Mouse (Mus musculus) left cerebral cortex, adult 18-20 months (tissue): Measurements from ENCODE around the gene Foxo1. TPM values are rescaled to one million over a fixed set of nuclear protein-coding genes. Genes with fewer than 3 reads are reported as not detected.

Source experiments
- DNase-seq, 2 experiments: peaks; one replicate each; pipeline ENCODE4 v3.0.0; 2021 to 2022; ENCODE audit warnings: low spot score in 2 of 2, mixed read lengths in 1 of 2
- total RNA-seq, 2 experiments: library from RNA; stranded (reverse); gene quantifications; 2 replicates each; pipeline ENCODE4 v1.2.3; 2021

Foxo1 gene
- total RNA-seq, 2 experiments from 2014 or later: 10.0 to 12.9 TPM

DNA sequence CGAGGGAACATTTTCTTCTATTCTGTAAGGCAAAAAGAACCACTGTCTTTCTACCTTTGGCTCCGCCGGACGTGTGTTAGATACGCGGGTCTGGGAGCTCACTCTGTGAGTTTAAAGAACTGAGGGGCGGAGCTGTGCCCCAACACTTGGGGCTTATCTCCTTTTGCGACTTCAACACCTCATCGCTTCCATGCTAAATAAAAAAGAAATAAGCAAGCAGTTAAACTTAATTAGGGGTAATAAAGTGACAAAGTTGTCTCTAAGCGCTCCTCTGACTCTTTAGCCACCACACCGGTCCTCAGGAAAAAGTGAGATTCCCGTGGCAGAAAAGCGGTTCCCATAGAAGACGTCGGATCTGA is 864 bp upstream of the Foxo1 start:
- DNase-seq: no peak

DNA sequence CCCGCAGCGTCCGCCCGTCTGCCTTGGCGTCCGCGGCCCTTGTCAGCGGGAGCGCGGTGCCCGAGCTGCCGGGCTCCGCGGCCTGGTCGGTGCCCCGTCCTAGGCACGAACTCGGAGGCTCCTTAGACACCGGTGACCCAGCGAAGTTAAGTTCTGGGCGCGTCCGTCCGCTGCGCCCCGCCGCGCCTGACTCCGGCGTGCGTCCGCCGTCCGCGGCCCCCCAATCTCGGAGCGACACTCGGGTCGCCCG is 276 bp downstream of the Foxo1 start:
- DNase-seq: no peak

DNA sequence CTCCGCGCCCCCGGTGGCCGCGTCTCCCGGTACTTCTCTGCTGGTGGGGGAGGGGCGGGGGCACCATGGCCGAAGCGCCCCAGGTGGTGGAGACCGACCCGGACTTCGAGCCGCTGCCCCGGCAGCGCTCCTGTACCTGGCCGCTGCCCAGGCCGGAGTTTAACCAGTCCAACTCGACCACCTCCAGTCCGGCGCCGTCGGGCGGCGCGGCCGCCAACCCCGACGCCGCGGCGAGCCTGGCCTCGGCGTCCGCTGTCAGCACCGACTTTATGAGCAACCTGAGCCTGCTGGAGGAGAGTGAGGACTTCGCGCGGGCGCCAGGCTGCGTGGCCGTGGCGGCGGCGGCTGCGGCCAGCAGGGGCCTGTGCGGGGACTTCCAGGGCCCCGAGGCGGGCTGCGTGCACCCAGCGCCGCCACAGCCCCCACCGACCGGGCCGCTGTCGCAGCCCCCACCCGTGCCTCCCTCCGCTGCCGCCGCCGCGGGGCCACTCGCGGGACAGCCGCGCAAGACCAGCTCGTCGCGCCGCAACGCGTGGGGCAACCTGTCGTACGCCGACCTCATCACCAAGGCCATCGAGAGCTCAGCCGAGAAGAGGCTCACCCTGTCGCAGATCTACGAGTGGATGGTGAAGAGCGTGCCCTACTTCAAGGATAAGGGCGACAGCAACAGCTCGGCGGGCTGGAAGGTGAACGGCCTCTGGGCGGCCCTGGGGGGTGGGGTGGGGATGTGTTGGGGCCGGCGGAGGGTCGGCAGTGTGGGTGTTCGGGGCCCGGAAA is 789 bp downstream of the Foxo1 start:
- DNase-seq: peak; percentile 5 to 6

DNA sequence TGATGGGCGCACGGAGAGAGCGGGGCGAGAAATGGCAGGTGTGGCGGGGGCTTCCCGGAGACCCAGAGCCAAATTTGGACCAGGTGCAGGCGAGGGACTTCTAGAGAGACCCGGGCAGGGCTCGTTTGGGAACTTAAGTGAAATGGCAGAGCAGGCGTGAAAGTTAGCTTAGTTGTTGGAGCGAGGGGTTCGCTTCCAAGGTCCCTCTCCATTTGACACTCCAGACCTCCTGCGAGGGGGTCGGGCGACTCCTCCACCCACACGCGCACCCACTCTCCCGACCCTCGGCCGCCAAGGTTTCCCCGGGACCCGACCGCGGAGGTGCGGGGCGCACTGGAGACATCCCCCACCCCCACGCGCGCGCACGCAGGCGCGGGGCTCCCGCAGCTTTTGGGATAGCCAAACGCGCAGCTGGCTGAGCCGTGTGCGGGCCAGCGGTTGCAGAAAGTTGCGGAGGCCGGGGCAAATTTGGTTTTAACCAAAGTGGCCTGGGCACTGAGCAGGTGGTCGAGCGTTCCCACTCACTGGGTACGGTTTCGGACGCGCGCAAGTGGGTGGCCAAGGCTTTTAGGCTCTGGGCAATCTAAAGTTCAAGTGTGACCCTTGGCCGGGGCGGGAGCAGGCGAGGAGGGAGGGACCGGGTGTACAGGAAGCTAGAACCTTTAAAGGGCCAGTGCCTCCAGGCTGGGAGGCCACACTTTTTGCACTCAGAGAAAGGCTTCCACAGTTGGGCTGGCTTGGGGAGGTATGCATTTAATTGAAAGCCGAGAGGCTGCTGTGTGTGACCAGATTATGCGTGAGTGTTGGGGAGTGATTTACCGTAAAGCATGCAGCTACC is 1.6 kb downstream of the Foxo1 start:
- DNase-seq: peak; percentile 19 to 25

DNA sequence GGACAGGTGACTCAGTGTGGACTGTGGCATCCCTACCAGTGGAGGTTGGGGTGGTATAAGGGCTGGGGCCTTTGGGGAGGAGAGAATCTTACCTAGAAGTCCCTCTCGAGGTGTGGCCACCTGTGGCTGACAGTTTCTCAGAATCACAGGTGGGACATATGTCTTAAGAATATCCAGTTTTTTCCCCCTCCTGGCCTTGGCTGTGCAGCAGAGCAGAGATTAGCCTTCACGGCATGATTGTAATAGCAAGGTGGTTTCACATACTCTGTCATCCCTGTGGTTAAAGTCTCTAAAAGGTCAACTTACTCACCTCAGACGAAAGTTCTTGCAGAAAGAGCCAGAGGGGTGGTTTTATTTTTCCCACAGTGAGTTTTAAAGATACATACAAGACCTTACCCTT is 2.4 kb downstream of the Foxo1 start:
- DNase-seq: no peak

DNA sequence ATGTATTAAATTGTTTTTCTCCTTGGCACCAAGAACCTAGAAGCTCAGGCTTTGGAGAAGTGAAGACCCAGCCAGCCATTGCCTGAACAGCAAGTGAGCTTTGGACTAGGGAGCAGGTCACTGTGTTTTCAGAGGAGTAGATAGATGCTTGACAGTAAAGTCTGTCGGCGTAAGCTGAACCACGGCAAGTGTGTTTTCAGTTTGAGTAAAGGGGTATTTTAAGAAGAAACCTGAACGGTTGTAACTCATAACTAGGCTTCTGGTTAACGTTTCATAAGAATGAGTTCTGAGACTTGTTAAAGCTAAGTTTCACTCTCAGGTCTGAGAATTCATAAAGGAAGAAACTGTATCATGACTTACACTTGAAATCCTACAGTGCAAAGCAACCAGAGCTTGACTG is 3.2 kb downstream of the Foxo1 start:
- DNase-seq: no peak

DNA sequence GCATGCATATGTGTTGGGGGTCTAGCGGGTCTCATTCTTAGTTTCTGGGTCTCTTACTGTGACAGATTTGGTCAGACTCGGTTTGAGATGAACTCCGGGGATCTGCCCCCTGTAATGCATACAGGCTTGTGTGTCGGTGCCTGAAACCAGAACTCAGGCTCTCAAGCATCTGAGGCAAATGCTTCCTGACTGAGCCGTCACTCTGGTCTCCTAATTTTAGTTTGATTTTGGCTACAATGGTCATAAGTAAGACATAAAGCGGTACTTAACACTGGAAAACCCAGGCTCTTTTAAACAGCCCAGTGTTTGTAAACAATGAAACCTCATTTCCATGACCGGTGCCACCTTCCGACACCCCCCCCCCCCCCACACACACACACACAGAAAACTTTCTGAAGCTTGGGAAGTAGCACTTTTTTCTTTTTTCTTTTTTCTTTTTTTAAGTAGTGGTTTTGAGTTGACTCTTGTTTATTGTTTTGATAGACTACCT is 4.3 kb downstream of the Foxo1 start:
- no peak for DNase-seq

DNA sequence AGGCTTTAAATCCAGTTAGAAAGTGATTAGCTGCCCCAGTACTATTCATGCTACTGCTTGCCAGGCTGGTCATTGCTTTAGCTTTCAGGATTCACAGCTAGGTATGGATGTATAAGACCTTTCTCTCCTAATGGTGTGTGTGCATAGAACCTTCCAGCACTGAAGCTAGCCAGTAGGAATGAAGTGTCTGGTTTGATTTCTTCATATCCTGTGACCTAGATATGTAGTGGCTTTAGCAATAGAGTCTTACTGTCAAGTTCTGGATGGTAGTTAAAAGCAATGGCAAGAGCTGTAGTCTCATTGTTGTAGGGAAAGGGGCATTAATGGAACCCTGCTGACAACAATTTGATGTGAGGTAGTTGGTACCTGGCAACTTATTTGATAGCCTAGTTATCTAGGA is 6.3 kb downstream of the Foxo1 start:
- DNase-seq: no peak

DNA sequence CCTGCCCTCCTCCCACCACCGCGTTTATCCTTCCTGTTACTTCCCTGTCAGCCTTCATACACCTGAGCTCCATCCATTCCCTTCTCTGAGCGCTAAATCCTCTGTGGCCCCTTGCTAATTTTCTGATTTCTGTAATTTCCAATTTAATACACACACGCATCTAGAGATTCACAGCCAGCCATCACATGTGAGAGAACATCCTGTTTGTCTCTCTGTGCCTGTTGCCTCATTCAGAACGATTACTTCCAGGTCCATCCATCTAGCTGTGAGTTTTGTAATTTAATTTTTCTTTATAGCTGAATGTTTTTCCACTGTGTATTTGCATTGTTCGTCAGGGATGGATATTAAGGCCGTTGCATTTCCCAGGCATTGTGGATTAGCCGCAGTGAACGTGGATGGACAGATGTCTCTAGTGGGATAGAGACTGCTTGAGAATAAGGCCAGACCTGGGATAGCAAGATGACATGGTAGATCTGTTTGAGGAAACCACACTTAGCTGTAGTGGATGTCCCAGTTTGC is 7.0 kb downstream of the Foxo1 start:
- DNase-seq: no peak

DNA sequence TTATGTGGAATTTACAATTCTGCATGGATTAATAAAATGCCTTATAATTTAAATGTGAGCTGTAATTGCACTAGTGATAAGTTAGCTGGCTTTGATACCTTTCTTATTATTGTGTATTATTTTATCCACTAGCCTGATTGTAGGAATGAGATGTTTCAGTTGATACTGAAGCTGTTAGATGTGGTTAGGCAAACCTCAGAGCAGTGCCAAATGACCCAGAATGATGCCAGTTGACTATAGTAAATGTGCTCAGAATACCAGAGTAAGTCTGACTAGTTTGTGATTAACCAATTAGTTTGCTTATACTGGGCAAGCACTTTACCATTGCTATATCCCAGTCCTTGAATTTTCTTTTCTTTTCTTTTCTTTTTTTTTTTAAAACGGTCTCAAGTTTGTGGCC is 12.5 kb downstream of the Foxo1 start:
- DNase-seq: no peak

DNA sequence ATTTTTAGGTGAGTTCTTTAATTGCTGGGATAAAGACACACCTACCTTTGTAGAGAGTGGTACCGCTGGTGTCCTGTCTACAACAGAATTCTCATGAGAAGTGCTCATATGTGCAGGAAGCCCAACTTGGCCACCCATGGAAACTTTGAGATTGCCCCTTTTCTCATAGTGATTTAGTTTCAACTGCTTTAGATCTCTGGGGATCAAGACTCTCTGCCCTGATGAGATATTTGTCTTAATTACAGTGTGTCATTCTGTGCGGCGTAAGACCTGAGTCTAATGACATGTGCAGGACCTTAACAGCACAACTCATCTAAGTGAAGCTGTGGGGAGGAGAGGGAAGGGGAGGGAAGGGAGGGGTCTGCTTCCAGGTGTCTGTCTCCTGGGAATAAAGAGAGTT is 13.7 kb downstream of the Foxo1 start:
- DNase-seq: no peak

DNA sequence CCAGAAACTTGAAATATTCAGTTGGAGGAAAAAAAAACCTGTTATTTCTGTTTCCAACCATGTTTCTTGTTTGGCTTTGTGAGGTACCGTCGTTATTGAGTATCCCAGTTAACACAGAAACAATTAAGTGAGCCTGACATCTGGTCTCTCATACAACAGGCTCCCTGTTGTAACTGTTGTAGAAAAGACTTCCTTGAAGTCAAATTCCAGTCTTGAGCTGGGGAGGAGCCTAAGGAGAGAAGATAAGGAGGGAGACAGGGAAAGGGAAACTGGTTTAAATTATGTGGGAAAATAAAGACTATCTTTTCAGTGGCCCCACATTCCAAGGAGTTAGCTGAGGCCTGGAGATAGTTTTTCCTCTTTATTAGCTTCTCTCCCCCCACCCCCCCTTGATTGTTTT is 14.2 kb downstream of the Foxo1 start:
- DNase-seq: no peak

DNA sequence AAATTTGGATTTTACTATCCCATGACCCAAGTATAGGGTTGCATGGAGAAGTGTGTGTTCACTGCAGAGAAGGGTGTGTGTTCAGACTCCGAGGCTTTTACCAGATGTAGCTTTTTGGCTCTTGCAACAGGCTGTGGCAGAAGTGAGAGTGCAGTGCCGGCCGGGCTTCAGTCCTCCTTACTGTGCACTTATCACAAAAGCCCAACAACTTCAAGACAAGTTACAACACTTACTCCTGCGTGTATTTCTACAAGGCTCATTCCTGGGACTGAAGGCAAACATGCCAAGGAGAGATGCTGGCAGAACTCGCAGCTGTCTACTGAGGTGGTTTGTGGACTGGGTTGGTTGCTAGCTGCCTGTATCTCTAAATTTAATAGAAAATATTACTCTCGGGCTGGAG is 15.4 kb downstream of the Foxo1 start:
- DNase-seq: no peak

DNA sequence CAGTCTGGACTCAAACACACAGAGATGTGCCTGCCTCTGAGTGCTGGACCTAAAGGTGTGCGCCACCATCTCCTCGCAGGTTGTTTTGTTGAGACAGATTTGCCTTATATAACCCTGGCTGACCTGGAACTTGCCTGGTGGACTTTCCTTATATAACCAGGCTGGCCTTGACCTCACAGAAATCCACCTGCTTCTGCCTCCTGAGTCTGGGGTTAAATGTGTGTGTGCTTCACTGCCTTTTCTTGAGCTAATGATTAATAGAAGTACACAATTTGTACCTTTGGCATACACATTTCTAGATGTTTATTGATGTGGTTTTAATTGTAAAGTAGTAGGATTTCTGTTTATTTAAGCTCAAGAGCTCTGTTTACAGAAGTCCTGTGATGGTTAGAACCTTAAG is 22.7 kb downstream of the Foxo1 start:
- no peak for DNase-seq

DNA sequence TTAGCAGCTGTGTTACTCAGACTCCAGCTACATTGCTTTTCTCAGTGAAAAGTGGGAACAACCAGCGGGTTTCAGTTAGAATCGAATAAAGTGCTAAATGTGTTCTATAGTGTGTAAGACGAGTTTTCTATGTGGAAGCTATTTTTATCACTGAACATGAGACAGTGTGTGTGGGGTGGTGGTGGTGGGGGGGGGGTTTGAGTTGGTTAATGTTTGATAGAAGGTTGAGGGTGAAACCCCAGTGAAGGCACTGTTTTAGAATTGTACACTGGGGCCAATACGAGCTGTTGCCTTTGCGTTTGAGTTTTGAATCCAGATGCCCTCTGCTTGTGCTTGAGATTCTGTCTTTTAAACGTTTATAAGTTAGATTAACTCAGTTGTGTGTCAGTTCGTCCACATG is 24.4 kb downstream of the Foxo1 start:
- DNase-seq: no peak

DNA sequence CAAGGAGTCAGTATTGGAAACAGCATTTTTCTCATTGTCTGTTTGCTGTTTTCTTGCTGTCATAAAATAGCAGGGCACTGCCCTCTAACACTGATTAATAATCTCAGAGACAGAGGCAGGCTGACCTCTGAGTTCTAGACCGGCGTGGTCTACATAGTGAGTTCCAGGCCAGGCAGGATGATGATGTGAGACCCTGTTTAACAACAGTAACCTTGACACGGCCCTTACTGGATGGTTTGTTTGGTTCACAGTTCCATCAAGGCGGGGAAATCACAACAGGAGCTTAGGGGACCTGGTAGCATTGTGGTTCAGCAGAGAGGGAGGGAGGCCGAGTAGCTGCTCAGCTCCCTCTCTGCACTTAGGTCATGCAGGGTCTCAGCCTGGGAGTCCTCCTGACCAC is 25.8 kb downstream of the Foxo1 start:
- no peak for DNase-seq

DNA sequence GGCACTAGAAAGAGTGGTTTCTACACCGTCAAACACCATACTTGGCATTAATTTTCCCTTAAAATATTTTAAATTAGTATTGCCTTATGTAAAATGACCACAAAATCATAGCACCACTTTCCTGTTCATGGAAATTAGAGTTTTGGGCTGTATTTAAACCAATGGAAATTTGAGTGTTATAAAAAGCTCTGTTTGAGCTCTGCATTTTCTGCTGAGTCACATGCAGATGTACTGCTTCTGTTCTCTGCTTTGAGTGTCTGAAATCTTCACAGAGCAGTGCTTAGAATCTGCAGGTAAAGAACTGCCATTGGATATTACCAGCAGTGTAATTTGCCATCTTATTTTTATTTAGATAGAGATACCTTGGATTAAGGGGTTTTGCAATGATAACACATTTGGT is 27.6 kb downstream of the Foxo1 start:
- DNase-seq: no peak

DNA sequence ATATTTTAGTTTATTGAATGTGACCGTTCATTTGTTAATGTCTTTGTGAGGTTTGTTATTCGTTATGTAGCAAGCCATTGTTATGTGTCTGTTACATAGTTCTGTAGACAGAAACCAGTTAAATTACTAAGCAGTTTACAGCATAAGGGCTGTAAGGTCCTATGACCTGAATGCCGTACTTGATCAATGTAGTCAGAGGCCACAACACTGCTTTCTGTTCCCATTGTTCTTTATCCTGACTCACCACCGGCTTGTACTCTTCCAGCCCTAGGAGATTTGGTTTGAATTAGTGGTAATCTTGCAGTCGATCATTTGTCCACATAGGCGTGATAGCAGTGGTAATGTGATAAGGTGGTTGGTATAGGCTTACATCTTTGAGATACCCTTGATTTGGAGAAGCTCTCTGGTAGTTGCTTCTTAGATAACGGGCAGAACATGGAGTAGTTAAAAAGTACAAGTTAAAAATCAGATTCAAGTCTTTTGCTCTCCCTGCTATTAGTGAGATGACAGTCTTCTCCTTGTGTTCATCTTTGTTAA is 28.2 kb downstream of the Foxo1 start:
- no peak for DNase-seq

DNA sequence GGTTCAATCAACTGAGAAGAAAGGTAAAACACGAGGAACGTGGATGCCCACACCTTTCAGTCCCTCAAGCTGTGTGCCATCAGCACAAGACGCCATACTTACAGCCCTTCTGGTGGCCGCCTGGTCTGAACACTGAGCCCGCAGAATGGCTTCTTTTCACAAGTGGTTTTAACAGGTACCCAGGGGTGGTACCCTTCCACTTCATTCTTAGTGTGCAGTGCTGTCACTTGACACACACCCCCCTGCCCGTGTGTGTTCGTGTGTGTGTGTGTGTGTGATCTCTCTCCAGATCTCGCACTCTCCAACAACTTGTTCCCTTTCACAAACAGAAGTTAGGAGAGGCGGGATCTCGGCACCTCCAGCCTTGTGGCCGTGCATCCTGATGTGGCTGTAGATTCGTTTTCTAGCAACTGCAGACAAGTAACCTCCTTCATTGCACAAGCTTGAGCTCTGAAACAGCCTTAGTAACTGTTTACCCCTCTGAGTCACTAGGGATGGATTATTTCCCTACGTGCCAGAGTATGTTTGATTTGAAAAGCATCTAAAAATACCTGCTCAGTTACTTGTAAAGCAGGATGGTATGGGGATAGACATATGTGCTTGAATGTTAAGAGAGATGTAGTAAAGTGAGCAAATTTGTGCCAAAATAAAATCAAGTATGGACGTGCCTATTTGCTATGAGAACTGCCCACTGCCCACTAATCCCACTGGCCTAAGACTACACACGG is 29.3 kb downstream of the Foxo1 start:
- DNase-seq: no peak

DNA sequence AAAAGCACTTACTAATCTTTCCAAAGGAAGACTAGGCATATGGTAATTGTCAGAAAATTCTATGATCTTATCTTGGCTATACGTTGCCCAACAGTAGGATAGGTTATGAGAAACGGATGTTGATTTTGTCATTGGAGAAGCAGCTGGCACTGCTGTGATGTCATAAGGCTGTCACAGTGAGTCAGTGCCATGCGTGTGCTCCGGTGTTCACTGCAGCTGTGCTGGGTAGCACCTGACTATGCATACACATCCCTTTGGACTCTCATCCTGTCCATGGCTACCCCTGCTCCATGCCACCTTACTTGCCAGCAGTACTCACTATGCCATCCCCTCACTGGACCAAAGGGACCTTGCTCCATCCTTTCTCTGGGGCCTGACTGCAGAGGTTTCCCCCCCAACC is 30.5 kb downstream of the Foxo1 start:
- DNase-seq: no peak

DNA sequence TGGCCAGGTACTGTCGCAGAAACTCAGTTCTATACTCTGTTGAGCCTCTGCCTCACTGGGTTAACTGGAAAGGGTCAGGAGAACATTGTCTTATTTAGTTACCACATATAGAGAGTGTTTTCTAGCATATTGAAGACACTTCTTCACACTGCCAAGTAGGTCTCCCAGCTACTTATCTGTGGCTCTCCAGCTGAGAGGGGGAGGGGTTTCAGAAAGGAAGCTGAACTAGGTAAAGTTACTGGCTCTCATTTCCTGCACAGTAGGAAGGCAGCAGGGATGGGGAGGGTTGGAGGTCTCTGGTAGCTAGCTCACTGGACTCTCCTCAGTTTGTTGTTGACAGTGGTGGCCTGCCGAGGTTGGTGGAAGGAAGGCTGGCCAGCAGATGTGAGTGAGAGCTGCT is 31.2 kb downstream of the Foxo1 start:
- no peak for DNase-seq

DNA sequence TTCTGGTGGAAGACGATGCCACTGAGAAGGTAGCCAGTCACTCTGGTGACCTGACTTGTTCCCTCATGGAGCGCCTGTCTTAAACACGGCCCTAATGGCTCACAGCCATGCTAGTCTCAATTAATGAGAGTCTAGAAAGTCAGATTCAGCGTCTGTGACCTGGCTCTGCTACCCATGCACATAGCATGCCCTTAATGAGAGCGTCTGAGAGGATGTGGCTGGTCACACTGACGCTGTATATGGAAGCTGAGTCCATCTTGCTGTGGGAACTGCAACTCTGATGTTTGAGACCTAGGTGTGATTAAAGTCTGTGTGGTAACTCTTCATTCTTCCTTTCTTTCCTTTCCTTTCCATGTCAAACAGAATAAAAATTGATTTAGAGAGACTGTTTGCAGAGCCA is 32.4 kb downstream of the Foxo1 start:
- DNase-seq: no peak
